Mouse (Mus musculus) pancreas, adult 10 weeks (tissue): ENCODE measurements around the gene S1pr1. TPM values are rescaled to one million over a fixed set of nuclear protein-coding genes. Genes with fewer than 3 reads are reported as not detected.

Experiments
- polyA plus RNA-seq: library from polyadenylated mRNA; stranded (reverse); fragments of 350-450 nt; fragmentation: Illumina TruSeq; extraction: RNeasy Lipid Tissue Mini Kit (QIAGEN cat#74804); gene quantifications from one replicate; pipeline ENCODE4 v1.2.3, GENCODE M21; 2015; ENCODE audit warnings: low read depth, low replicate concordance; ENCODE audit not compliant: insufficient read depth

S1pr1 gene
- 21.6 TPM for polyA plus RNA-seq

GRCm38 (mm10) chr3:115714671-115715651 lies at the start of gene S1pr1:
TSS of gene S1pr1 (minus strand) at chr3:115715072.

Other genes with a start within 250 kb of the S1pr1 start
- 3.3 TPM for gene Dph5, start 172.8 kb upstream of the S1pr1 start, polyA plus RNA-seq